Mouse (Mus musculus) lung, postnatal 0 days (tissue): ENCODE data around the gene Rab5c.

Experiments
- CTCF ChIP-seq: IDR thresholded peaks from 2 replicates; pipeline ENCODE4 v1.5.1; 2016; ENCODE audit warnings: antibody characterized with exemption, mild to moderate bottlenecking
- EP300 ChIP-seq: IDR thresholded peaks from 2 replicates; pipeline ENCODE4 v1.6.1; 2016; ENCODE audit warnings: antibody characterized with exemption, mild to moderate bottlenecking, control low read depth

GRCm38 (mm10) chr11:100713174-100713573 lies 24.8 kb downstream of the Rab5c start:
- TF ChIP-seq CTCF (no peak), EP300 (no peak)
